Mouse (Mus musculus) thymus, postnatal 10 days (tissue): ENCODE results near the gene Pfas.
"Not testable (repeated sequence)": the region's sequence is repeated elsewhere in the genome, so short reads cannot be mapped to it uniquely, and the experiment has no call there.

ENCODE experiments used
- DNase-seq, 2 experiments: peaks; one replicate each; pipeline ENCODE4 v3.0.0; 2021; ENCODE audit warnings: low spot score in 2 of 2

The Pfas gene

DNA sequence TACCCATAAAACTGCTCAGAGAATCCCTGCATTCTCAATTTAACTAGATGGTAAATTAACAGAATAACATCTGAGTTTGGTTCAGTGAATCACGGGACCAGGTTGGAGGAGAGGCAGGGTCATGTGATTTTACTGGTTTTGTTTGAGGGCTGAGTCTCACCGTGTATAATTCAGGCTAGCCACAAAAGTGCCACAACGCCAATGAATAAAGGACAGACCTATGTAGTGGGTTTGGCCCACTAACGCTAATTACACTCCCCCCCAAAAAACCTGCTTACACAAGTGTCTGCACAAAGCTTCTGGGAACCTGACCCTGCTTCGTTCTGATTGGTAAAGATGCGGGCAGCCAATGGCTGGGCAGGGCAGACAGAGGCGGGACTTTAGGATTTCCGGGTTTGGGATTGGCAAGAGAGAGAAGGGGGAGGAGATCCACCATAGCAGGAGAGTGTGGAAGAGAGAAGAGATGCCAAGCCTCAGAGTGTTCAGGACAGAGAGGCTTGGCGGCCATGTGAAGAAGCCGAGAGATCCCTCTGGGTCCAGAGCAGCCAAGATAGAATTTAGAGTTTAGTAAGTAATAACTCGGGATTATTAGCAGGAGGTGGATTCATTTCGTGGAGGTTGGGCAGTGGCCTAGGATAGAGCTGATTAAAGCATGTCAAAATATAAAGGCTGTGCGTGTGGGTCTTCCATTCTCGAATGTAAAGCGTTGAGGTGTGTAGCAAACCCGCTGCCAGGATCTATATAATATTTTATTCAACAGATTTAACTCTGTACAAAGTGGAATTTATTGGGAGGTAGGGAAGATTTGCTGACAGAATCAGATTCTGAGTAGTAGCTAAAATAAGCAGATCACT is 68.6 kb downstream of the Pfas start:
- peak; percentile 79 for DNase-seq

DNA sequence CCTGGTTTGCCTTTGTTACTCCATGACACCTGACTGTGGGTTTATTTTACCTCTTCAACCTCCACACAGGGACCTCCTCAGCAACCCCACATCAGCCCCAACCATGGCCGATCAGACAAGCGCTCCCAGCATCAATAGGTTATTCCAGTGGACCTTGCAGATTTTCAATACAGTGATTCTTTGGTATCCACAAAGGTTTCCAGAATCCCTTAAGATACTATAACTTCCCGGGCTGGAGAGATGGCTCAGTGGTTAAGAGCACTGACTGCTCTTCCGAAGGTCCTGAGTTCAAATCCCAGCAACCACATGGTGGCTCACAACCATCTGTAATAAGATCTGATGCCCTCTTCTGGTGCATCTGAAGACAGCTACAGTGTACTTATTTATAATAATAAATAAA is 71.3 kb downstream of the Pfas start:
- DNase-seq: not testable (repeated sequence)
